Mouse (Mus musculus) urinary bladder, postnatal 14 days (tissue): Measurements from ENCODE around the gene Tnfrsf4.
A peak's percentile ranks its signal among the peaks of the same experiment; 100 is the strongest.

Source experiments
- DNase-seq: peaks from one replicate; pipeline ENCODE4 v3.0.0; 2021; ENCODE audit warnings: low spot score

The Tnfrsf4 gene

DNA sequence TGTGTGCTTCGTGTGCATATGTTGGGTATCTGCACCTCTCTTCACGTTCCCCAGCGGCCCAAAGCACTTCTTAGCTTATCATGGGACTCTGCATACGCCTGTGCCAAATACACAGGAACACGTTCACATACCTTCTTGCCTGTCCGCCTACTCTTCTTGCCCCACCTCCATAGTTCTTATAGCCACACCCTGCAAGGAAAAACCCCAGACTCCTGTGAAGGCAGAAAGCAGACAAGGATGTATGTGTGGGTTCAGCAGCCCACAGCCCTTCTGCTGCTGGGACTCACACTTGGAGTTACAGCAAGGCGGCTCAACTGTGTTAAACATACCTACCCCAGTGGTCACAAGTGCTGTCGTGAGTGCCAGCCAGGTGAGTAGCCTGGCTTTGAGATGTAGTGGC, at the start of gene Tnfrsf4:
Gene Tnfrsf4 (plus strand): TSS at position 207 of the 400 bp plus-strand sequence.
- no peak for DNase-seq

- no peak for DNase-seq
Observed at GRCm38 (mm10) chr4:155964396-155964795, 49.2 kb upstream of the Tnfrsf4 start.

- DNase-seq, result no peak
Observed at GRCm38 (mm10) chr4:155969043-155969653, 44.5 kb upstream of the Tnfrsf4 start.

GRCm38 (mm10) chr4:155970286-155970685, 43.4 kb upstream of the Tnfrsf4 start:
- no peak for DNase-seq

DNA sequence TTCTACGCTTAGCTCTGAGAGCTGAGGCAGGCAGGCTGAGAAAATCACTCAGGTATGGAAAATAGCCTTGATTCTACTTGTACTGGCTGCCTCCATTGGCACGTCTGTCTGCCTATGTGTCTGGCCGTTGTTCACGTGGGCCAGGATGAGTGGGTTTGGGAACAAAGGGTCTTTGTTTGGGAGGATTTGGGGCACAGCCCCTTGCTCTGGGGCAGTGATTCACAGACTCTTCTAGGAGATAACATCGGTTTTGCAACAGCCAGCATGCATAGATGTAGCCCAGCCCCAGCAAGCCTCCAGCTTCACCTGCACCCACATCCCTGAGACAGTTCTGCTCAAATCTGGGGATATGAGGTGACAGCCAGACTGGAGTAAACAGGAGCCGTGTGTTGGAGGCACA, 41.0 kb upstream of the Tnfrsf4 start:
- DNase-seq, result no peak

DNA sequence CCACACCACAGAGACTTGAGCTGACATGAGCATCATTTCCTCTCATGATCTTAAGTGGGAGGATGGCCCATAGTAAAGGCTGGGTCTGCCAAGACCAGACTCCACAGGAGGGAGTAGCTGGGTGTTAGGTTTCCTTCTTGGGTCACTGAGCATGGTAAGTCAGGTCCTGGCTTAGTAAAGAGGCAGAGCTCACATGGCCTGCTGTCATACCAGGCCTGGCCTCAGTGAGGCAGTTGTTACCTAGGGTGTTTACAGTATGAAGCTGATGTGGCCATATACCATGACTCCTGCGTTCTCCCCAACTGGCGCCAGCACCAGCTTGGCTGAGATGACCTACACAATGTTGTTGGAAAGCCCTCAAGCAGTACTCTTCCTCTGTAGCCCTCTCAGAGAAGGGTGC, 40.4 kb upstream of the Tnfrsf4 start:
- DNase-seq, result no peak

DNA sequence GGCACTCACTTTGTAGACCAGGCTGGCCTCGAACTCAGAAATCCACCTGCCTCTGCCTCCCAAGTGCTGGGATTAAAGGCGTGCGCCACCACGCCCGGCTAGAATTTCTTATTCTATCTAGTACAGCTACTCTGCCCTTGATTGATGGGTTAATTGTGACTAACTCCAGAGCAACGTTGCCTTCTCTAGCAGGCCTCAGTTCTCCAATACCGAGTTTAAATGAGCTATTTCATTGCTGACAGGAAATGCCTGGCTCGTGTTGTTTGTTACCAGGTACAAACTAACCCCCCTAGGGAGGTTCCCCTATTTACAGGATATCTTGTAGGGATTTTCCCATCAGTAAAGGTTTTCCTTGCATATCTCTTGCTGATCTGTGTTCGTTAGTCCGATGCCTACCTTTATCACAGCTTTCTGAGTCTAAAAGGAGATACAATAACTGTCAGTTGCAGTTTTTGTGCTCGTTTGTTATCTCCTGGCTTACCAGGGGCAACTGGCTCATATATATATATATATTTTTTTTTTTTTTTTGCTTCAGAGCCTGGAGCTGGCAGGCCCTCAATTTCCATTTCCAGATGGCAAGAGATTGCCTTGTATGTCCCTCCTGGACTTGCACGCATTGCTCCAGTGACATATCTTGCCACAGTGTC, 32.1 kb upstream of the Tnfrsf4 start:
- DNase-seq, result no peak

DNA sequence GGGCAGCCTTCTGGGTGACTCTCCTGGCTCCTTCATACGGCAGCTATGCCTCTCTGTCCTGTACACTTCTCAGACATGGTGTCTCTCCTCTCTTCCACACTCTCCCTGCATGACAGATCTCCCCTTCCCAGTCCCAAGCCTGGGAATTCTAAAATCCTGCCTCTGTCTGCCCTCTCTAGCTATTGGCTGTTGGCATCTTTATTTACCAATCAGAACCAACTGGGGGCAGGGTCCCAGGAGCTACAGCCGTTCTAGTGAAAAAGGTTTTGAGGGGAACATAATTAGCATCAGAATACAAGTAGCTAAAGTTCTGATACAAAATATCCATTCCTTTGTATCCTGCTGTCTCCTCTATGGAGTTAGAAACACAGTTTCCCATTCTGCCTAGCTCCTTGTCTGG, 29.9 kb upstream of the Tnfrsf4 start:
- DNase-seq, result no peak

DNA sequence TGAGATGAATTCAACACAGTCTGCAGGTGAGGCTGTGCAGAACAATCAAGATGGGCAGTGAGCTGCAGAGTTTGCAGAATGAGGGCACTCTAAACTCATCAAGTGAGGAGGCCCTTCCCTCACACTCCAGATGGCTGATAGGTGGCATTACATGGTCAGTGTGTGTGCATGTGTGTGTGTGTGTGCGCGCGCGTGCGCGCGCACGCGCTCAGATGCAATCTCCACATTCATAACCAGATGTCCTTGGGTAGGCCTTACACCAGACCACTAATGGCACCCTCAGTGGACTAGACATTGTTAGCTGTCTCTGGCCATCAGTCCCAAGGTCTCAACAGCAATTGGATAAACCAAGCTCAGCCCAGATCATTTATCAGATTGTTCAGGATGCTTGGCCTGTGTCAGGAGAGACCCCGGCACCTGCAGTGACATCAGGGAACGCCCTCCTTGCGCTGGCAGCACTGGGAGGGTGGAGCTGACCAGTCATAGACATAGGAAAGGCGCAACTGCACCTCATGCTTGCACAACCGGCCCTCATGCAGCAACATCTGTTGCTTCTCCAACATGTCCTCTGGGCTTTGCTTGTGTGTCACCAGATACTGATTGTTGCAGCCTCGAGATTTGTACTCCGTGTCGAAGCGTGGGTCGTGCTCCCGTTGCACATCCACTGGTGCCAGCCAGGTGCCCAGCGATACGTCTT, 22.3 kb upstream of the Tnfrsf4 start:
- DNase-seq, result peak; percentile 25

- no peak for DNase-seq
Observed at GRCm38 (mm10) chr4:155991908-155992230, 21.8 kb upstream of the Tnfrsf4 start.

GRCm38 (mm10) chr4:155992241-155992905, 21.3 kb upstream of the Tnfrsf4 start, which contains the start of the genes B3galt6 and Sdf4:
Gene B3galt6 (minus strand): TSS chr4:155992649.
Gene Sdf4 (plus strand): TSS chr4:155992872.
- peak; percentile 79 for DNase-seq

- DNase-seq, result peak; percentile 96
Observed at GRCm38 (mm10) chr4:155992906-155993547, 20.6 kb upstream of the Tnfrsf4 start.

DNA sequence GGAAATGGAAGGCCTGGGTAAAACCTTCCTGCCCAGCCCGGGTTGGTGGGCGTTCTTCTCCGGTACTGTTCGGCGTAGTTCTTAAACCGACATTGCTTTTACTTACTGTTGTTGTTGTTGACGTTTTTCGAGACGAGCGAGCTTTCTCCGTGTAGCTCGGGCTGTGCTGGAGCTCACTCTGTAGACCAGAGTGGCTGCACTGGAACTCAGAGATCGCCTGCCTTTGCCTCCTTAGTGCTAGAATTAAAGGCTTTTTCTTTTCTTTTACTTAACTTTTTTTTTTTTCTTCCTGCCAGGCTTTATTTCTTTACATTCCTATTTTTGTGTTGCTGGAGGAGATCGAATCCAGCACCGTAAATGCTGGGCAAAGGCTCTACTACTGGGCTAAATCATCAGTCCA, 20.0 kb upstream of the Tnfrsf4 start:
- no peak for DNase-seq

DNA sequence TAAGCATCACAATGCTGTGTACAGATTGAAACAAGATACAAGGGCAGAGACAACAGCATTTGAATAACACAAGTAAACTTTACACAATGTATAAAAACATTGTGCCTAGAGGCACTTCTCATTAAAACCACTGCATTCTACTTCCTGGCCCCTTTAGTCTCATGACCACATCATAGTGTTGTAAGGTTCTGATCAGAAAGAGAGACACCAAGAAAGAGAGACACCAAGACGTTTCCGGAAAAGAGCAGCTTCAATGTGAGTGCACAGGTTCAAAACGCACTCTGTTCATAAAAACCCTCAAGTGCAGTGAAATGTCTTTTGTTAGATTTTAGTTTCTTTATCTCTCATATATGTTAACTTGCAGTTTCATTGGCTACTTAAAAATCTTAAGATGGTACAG, 9.5 kb upstream of the Tnfrsf4 start:
- no peak for DNase-seq

DNA sequence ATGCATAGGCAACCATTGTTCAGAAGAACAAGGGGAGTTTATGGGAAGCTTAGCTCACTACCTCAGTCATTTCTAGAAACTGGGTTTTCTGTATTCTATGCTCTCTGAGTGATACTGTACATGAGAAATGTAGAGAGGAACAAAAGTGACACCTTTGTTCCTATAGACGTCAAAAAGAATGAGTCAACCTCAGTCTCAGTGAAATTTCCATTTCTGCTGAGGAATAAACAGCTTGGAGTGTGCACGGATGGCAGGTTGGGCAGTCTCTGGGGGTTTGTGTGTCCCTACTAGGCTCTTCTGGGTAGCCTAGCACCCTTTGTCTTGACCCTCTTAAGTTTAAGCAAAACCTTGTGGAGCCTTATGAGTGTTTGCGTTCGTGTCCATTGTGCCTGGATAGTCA, 5.3 kb upstream of the Tnfrsf4 start:
- no peak for DNase-seq

GRCm38 (mm10) chr4:156014436-156014835, 793 bp downstream of the Tnfrsf4 start:
- no peak for DNase-seq

DNA sequence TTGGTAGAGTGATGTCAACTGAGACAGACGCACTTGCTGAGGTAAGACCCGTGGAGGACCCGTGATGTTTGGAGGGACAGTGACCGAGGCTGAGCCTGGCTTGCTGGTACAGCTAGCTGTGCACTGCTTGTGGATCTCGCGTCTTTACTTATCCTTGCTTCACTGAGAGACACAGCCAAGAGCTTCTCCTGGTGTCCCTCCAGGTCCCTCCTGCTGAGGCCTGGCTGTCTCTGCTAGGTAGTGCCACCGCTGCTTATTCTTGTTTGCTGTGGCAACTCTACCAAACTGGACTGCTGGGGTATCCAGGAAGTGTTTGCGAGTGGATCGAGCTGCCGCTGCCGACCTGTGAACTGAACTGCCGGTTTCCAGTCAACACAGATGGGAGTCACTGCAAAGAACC, 6.1 kb downstream of the Tnfrsf4 start:
- no peak for DNase-seq

GRCm38 (mm10) chr4:156021381-156021780, 7.7 kb downstream of the Tnfrsf4 start:
- no peak for DNase-seq

DNA sequence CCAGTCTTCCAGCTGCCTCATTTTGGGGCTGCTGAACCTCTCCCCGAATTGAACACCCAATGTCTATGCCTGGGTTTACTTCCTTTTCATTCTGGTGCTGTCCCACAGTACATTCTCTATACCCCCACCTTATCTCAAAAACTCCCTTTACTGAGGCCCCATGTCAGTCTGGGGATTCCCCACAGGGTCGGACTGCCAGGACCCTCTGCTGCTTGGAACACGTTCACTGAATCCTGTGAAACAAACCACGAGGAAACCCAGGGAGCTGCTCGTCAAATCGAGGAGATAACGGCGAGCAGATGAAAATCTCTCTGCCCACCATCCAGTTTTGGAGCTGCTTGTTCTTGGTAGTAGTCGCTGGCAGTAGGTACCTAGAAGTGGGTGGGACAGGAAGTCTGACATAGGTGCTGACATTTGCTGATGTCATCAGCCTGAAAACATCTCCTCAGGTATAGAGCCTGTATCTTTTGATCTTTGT, 8.3 kb downstream of the Tnfrsf4 start:
- DNase-seq, result no peak

GRCm38 (mm10) chr4:156023520-156023919, 9.9 kb downstream of the Tnfrsf4 start:
- DNase-seq, result no peak

DNA sequence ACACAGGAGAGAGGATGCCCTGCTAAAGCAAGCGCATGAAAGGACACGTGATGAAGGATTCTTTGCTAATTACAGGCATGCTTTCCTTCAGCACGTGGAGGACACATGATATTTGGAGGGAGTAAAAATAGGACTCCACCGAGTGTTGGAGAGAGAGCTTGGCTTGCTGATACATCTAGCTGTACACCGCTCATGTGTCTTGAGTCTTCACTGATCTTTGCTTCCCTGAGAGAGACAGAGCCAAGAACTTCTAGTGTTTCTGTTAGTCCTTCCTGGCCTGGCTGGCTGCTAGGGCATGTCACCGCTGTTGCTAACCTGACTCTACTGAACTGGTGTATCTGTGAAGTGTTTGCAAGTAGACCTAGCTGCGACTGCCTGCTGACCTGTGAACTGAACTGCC, 10.5 kb downstream of the Tnfrsf4 start:
- no peak for DNase-seq

DNA sequence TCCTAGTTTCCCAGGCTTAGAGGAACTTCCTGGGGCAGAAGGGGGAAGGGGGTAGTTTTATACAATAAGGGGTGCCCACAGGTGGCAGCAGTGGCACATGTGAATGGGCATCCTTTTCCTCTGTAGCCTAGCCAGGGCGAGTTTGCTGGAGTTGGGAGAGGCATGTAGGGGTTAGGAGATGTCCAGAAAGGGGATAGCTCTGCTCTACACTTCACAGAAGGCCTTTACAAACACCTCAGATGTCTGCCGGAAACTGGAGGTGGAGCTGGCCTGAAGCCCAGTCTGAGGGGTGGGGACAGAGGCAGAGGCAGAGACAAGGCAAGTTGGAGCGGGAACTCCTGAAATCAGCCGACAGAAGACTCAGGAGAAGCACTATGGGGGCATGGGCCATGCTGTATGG, 12.4 kb downstream of the Tnfrsf4 start, which contains the start of gene Tnfrsf18:
Gene Tnfrsf18 (plus strand): TSS at position 152 of the 400 bp plus-strand sequence.
- peak; percentile 74 for DNase-seq
